Mouse (Mus musculus): ENCODE data around the gene Nr3c2. TPM values are rescaled to one million over a fixed set of nuclear protein-coding genes. Genes with fewer than 3 reads are reported as not detected.

Gene Nr3c2
- polyA plus RNA-seq, 1 experiment from 2014 or later, result 1.2 TPM

- ATAC-seq, result no peak
- Histone ChIP-seq H3K4me3 (no peak overlapping the region), H3K27ac (no peak overlapping the region), H3K4me2 (no peak overlapping the region), H3K9me3 (replicated peaks) (no peaks in the 10 kb centered on the region), H3K4me1 (peaks cover 18% of the 10 kb centered on the region), H3K27me3 (replicated peaks) (no peaks in the 10 kb centered on the region), H3K9ac (no peak overlapping the region), H3K36me3 (no peaks in the 10 kb centered on the region)
- whole genome bisulfite sequencing (ENCODE audit: insufficient replicate concordance), result 75% methylated on average over 5 of the region's 5 CpGs
Observed at GRCm38 (mm10) chr8:77041214-77041613, 142.0 kb downstream of the Nr3c2 start.

GRCm38 (mm10) chr8:77044849-77045248 is 145.6 kb downstream of the Nr3c2 start:
- Histone ChIP-seq H3K27ac (0 out of 2 replicates have a peak overlapping the region, but pooled peaks have one; percentile 45), H3K9ac (0 out of 2 replicates have a peak overlapping the region, but pooled peaks have one; percentile 6), H3K4me1 (peaks cover 25% of the 10 kb centered on the region), H3K27me3 (replicated peaks) (no peaks in the 10 kb centered on the region), H3K36me3 (no peaks in the 10 kb centered on the region), H3K4me2 (peak overlapping the region; percentile 18), H3K4me3 (no peak overlapping the region), H3K9me3 (replicated peaks) (no peaks in the 10 kb centered on the region)
- peak; percentile 100 for ATAC-seq
- 23% methylated on average over 12 of the region's 12 CpGs for WGBS (ENCODE audit: insufficient replicate concordance)

GRCm38 (mm10) chr8:77045711-77046110 is 146.5 kb downstream of the Nr3c2 start:
- Histone ChIP-seq H3K9ac (no peak overlapping the region), H3K4me1 (peaks cover 25% of the 10 kb centered on the region), H3K4me2 (no peak overlapping the region), H3K36me3 (no peaks in the 10 kb centered on the region), H3K27me3 (replicated peaks) (no peaks in the 10 kb centered on the region), H3K4me3 (no peak overlapping the region), H3K27ac (no peak overlapping the region), H3K9me3 (replicated peaks) (no peaks in the 10 kb centered on the region)
- 72% methylated on average over 1 of the region's 1 CpGs for WGBS (ENCODE audit: insufficient replicate concordance)
- ATAC-seq, result no peak

- WGBS (ENCODE audit: insufficient replicate concordance), result 87% methylated on average over 5 of the region's 5 CpGs
- no peak for ATAC-seq
Observed at GRCm38 (mm10) chr8:77046217-77046616, 147.0 kb downstream of the Nr3c2 start.

GRCm38 (mm10) chr8:77046731-77047130 is 147.5 kb downstream of the Nr3c2 start:
- Histone ChIP-seq H3K27ac (no peak overlapping the region), H3K4me1 (peaks cover 25% of the 10 kb centered on the region), H3K4me3 (no peak overlapping the region), H3K4me2 (no peak overlapping the region), H3K27me3 (replicated peaks) (no peaks in the 10 kb centered on the region), H3K36me3 (no peaks in the 10 kb centered on the region), H3K9ac (no peak overlapping the region), H3K9me3 (replicated peaks) (no peaks in the 10 kb centered on the region)
- ATAC-seq, result no peak
- WGBS (ENCODE audit: insufficient replicate concordance), result 55% methylated on average over 3 of the region's 3 CpGs

More at GRCm38 (mm10) chr8:77046217-77046616, 147.0 kb downstream of the Nr3c2 start:
- Histone ChIP-seq H3K9me3 (replicated peaks) (no peaks in the 10 kb centered on the region), H3K4me2 (no peak overlapping the region), H3K27me3 (replicated peaks) (no peaks in the 10 kb centered on the region), H3K4me1 (peaks cover 25% of the 10 kb centered on the region), H3K27ac (no peak overlapping the region), H3K9ac (no peak overlapping the region), H3K4me3 (no peak overlapping the region), H3K36me3 (no peaks in the 10 kb centered on the region)

DNA sequence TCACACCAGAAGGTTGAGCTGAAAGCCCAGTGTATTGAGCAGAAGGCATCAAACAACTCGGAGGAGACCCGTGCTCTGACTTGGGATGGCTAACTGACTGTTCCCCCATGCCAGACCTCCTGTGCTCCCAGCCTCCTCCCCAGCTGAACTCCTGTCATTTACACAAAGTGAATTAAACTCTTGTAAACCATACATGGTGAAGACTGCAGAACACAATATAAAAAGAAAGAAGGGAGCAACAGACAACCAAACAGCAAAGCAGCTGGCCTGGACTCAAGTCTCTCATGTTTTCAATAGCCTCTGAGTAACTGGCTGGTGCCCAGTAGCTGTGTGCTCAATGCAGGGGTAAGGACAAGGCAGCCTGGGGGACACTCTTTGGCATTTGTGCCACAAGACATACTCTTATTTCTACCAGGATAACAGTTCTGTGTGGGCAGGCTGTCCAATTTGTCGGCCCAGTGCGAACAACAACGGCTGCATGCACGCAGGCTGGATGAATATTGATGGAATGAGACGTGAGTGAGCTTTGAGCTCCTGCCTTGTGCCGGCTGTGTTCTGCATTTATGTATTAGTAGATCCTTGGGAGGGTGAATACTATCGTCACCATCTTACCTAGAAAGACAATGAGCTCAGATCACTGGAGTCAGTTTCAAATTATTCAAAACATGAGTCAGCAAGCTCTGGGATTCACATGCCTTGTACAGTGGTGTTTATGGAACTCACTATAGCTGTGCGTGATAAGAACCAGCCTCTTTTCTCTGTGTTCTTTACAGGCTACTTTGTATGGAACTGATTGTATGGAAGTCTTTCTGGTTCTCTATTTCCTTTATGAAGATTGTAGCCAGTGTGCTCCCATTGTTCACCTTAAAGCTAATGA is 152.4 kb downstream of the Nr3c2 start:
- Histone ChIP-seq H3K9me3 (replicated peaks) (no peaks in the 10 kb centered on the region), H3K27ac (no peak overlapping the region), H3K4me2 (no peak overlapping the region), H3K36me3 (no peaks in the 10 kb centered on the region), H3K4me3 (no peak overlapping the region), H3K4me1 (peaks cover 3% of the 10 kb centered on the region), H3K27me3 (replicated peaks) (no peaks in the 10 kb centered on the region), H3K9ac (no peak overlapping the region)
- 74% methylated on average over 10 of the region's 10 CpGs for WGBS (ENCODE audit: insufficient replicate concordance)
- ATAC-seq, result no peak

- ATAC-seq, result no peak
Observed at GRCm38 (mm10) chr8:77055492-77056021, 156.3 kb downstream of the Nr3c2 start.

GRCm38 (mm10) chr8:77056853-77057252 is 157.6 kb downstream of the Nr3c2 start:
- WGBS (ENCODE audit: insufficient replicate concordance), result 78% methylated on average over 6 of the region's 6 CpGs
- Histone ChIP-seq H3K9ac (no peak overlapping the region), H3K4me1 (no peaks in the 10 kb centered on the region), H3K27ac (no peak overlapping the region), H3K9me3 (replicated peaks) (no peaks in the 10 kb centered on the region), H3K27me3 (replicated peaks) (no peaks in the 10 kb centered on the region), H3K4me3 (no peak overlapping the region), H3K36me3 (no peaks in the 10 kb centered on the region), H3K4me2 (no peak overlapping the region)
- no peak for ATAC-seq

More at GRCm38 (mm10) chr8:77055492-77056021, 156.3 kb downstream of the Nr3c2 start:
- Histone ChIP-seq H3K4me3 (no peak overlapping the region), H3K27me3 (replicated peaks) (no peaks in the 10 kb centered on the region), H3K9me3 (replicated peaks) (no peaks in the 10 kb centered on the region), H3K36me3 (no peaks in the 10 kb centered on the region), H3K4me2 (no peak overlapping the region), H3K9ac (no peak overlapping the region), H3K27ac (no peak overlapping the region), H3K4me1 (no peaks in the 10 kb centered on the region)
- 82% methylated on average over 3 of the region's 3 CpGs for WGBS (ENCODE audit: insufficient replicate concordance)

GRCm38 (mm10) chr8:77082687-77083086 is 183.4 kb downstream of the Nr3c2 start:
- Histone ChIP-seq H3K4me2 (no peak overlapping the region), H3K4me1 (no peaks in the 10 kb centered on the region), H3K9ac (no peak overlapping the region), H3K36me3 (no peaks in the 10 kb centered on the region), H3K4me3 (no peak overlapping the region), H3K27ac (no peak overlapping the region), H3K27me3 (replicated peaks) (no peaks in the 10 kb centered on the region), H3K9me3 (replicated peaks) (no peaks in the 10 kb centered on the region)
- 74% methylated on average over 4 of the region's 4 CpGs for WGBS (ENCODE audit: insufficient replicate concordance)
- ATAC-seq, result no peak

GRCm38 (mm10) chr8:77086036-77086435 is 186.8 kb downstream of the Nr3c2 start:
- Histone ChIP-seq H3K4me2 (no peak overlapping the region), H3K27me3 (replicated peaks) (no peaks in the 10 kb centered on the region), H3K9ac (no peak overlapping the region), H3K36me3 (no peaks in the 10 kb centered on the region), H3K4me3 (no peak overlapping the region), H3K27ac (no peak overlapping the region), H3K9me3 (replicated peaks) (no peaks in the 10 kb centered on the region), H3K4me1 (no peaks in the 10 kb centered on the region)
- WGBS (ENCODE audit: insufficient replicate concordance), result 69% methylated on average over 8 of the region's 8 CpGs
- no peak for ATAC-seq

GRCm38 (mm10) chr8:77096721-77097120 is 197.5 kb downstream of the Nr3c2 start:
- no peak overlapping the region for H3K9ac ChIP-seq
- ATAC-seq, result no peak
- whole genome bisulfite sequencing (ENCODE audit: insufficient replicate concordance), result 42% methylated on average over 4 of the region's 4 CpGs
- no peak overlapping the region for H3K4me3 ChIP-seq
- no peak overlapping the region for H3K27ac ChIP-seq
- H3K9me3 ChIP-seq (replicated peaks), result no peaks in the 10 kb centered on the region
- H3K36me3 ChIP-seq, result no peaks in the 10 kb centered on the region
- H3K4me2 ChIP-seq, result no peak overlapping the region
- H3K4me1 ChIP-seq, result no peaks in the 10 kb centered on the region
- no peaks in the 10 kb centered on the region for H3K27me3 ChIP-seq (replicated peaks)

GRCm38 (mm10) chr8:77098101-77098500 is 198.9 kb downstream of the Nr3c2 start:
- H3K4me3 ChIP-seq, result no peak overlapping the region
- H3K27ac ChIP-seq, result no peak overlapping the region
- H3K27me3 ChIP-seq (replicated peaks), result no peaks in the 10 kb centered on the region
- no peaks in the 10 kb centered on the region for H3K4me1 ChIP-seq
- no peaks in the 10 kb centered on the region for H3K36me3 ChIP-seq
- no peak overlapping the region for H3K9ac ChIP-seq
- H3K4me2 ChIP-seq, result no peak overlapping the region
- WGBS (ENCODE audit: insufficient replicate concordance), result 65% methylated on average over 10 of the region's 10 CpGs
- no peaks in the 10 kb centered on the region for H3K9me3 ChIP-seq (replicated peaks)
- ATAC-seq, result no peak
